Mouse (Mus musculus) kidney, adult 8-10 months (tissue): ENCODE results near the gene Gata3.

ENCODE experiments used
- DNase-seq, 2 experiments: peaks; one replicate each; pipeline ENCODE4 v3.0.0; 2022

Gata3 gene

GRCm38 (mm10) chr2:9885217-9885770 is 4.5 kb downstream of the Gata3 start:
- no peak for DNase-seq

- DNase-seq: no peak
Measured at GRCm38 (mm10) chr2:9884533-9885216, 5.2 kb downstream of the Gata3 start.

- no peak for DNase-seq
Measured at GRCm38 (mm10) chr2:9883803-9884532, 5.9 kb downstream of the Gata3 start.

DNA sequence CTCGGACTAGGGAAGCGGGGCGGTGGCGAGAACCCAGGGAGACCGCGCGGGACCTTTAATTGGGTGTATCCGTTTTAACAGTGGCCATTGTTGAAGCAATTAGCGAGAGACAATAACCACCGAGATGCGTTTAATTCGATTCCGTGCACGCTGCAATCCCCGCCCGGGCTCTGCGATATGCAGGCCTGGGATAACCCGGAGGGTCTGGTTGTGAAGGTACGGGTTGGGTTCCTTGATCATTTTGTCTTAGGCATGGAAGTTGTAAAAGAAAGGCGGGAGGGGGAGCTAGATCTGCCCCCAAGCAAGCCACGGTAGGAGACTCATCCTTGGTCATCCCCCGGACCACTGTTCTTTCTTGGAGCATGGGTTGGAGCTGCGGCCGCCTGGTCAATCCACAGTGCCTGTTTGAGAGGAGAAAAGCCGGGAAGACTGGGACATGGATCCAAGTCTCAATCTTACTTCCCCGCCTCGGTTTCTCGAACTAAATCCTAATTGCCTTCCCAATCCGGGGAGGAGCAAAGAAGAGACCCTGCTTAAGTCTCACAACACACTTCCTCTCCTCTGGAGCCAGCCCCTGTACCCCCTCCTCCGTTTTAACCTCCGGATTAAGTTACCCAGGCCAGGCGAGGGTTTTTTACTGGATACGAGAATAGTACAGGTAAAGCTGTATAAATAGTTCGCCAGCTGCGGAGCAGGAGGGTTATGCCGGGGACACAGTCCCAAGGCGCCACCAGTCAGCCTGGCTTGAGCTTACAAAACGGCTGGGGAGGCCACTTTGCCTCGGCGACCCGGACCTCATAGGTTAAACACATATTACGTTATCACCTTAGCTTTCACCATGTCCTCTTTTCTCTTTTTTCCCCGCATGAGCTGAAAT is 6.7 kb downstream of the Gata3 start:
- DNase-seq: no peak

DNA sequence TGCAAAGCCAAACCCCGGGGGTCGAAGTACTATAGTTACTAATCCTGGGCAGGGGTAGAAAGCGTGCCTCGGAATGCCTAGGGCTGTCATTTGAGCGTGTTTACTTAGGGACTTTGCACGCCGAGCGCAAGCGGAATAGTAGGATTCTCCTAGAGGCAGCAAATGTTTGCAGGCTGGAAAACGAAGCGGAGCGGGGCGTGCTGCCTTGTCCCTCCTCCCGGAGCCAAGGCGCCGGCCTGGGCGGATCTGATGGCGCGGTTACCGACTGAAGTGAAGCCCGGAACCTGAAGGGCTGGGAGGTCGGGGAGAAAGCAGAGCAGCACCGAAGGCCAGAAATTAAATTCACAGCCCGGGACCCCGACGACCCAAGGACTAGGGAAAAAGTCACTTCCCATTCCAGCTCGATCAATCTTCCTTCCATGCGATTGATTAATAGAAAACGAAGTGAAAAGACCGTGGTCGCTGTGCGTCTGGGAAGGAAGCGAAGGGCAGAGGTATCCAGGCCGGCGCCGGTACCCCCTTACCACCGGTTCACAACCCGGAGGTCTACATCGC is 7.4 kb downstream of the Gata3 start:
- DNase-seq: no peak

- DNase-seq: no peak
Measured at GRCm38 (mm10) chr2:9881611-9882023, 8.2 kb downstream of the Gata3 start.

DNA sequence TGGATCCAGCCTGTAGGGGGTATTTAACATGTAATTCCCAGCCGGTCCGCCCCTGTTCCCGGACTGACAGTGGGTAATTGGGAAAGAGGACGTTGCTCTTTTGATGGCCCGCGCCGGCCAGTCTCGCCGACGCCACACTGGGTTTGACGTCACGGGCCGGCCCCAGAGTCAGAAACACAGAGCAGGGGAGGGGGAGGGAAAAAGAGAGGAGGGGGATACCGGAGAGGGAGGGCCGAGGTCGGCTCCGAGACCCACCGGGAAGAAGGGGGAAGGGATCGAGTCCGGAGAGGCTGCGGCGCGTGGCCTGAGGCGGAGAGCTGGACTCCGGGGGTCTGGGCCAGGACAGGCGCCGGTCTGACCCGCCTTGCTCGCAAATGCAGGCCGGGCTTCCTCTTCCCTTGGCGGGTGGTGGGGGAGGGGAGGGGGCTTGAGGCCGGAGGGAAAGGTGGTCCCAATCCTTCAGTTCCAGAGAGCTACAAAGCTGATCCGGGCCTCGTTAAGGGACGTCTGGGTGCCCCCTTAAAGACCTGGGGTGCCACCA is 8.7 kb downstream of the Gata3 start, which contains the start of gene 4930412O13Rik:
Gene 4930412O13Rik, plus strand, starts transcription at position 202 of the 541 bp plus-strand sequence.
- no peak for DNase-seq

DNA sequence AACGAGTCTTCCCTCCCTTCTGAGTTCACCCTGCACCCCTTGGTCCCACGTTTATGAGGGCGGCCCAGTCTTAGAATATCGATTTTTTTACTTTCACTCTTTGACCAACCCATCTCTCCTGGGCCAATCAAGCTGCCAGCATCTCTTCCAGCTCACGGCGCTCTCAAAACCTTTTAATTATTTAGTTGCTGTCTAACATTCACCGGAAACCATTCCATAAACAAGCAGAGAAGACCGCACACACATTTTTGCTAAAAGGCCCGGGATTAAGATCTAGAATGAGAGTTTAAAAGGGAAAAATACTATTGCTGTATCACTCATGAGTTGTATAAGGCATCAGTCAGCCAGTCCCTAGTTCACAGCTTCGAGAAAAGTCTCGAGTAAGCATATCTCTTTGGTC is 9.6 kb downstream of the Gata3 start:
- no peak for DNase-seq

DNA sequence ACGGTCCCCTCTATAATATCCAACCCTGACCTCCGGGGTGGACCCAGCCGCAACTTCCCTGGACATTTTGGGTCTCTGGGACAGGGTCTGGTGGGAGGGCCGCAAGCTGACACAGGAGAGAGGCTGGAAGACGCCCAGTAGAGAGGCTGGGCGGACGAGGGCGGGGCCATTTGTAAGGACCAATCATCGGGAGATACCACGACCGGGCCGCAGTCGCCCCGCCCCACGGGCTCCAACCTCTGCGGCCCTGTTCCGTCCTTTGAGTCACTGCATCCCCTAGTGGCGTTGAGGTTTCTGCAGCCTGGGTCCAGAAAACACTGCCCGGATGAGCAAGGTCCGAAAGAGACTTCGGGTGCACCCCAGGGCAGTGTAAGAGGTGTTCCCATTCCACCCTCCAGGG is 10.3 kb downstream of the Gata3 start:
- DNase-seq: peak; percentile 87 to 88

GRCm38 (mm10) chr2:9879092-9879491 is 10.7 kb downstream of the Gata3 start:
- DNase-seq: no peak

DNA sequence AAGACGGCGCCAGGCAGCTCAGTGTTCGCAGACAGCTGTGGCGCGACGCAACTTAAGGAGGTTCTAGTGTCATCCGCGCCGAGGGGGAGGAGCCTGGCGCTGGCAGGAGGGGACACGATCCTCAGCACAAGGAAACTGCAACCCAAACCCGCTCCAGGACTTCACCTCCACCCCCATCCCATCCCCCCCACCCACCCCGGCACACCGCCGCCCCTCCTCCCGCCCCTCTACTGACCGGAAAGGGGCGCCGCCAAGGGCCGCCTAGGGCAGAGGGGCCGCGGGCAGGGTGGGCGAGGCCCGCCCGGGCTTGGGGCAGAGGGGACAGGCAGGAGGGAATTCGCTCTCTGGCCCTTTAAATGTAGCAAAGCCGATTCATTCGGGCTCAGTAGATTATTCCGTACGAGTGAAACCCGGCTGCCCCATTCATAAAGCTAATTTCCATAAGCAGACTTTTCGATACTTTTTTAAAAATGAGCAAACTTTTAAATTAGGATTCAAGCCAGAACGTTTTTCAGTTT is 11.2 kb downstream of the Gata3 start:
- DNase-seq: peak in 1 of 2 experiments; percentile 44

GRCm38 (mm10) chr2:9877966-9878563 is 11.8 kb downstream of the Gata3 start:
- DNase-seq: no peak

GRCm38 (mm10) chr2:9877326-9877690 is 12.5 kb downstream of the Gata3 start:
- no peak for DNase-seq

GRCm38 (mm10) chr2:9876621-9877325 is 13.1 kb downstream of the Gata3 start:
- no peak for DNase-seq

DNA sequence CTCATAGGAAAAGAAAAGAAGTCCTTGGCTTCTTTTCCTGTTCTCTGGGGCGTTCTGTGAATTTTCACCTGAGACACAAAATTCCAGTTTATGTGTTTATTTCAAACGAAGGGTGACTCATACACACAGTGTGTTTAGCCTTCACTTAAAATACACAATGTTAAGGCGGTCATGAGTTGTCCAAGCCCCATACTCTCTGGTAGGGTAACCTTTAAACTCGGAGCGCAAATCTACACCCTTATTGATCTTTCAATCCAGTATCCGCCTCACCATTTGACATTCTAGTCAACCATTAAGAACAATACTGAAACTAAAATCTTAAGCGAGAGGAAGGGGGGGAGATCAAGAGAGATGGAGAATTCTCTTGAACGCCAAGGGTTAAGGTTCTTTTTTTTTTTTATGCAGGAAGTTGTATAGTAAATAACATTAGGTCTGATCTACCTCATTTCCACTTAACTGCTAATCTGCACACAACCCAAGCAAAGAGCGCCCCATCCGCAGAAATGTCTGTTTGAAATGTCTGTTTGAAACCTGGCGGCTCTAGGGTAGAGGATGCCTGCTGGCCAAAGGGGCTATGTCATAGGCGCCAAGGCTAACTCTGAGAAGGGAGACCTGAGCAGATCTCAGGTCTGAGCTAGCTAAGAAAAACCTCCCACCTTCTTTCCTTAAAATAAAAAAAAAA is 14.0 kb downstream of the Gata3 start:
- no peak for DNase-seq

- no peak for DNase-seq
Measured at GRCm38 (mm10) chr2:9875220-9875619, 14.6 kb downstream of the Gata3 start.

DNA sequence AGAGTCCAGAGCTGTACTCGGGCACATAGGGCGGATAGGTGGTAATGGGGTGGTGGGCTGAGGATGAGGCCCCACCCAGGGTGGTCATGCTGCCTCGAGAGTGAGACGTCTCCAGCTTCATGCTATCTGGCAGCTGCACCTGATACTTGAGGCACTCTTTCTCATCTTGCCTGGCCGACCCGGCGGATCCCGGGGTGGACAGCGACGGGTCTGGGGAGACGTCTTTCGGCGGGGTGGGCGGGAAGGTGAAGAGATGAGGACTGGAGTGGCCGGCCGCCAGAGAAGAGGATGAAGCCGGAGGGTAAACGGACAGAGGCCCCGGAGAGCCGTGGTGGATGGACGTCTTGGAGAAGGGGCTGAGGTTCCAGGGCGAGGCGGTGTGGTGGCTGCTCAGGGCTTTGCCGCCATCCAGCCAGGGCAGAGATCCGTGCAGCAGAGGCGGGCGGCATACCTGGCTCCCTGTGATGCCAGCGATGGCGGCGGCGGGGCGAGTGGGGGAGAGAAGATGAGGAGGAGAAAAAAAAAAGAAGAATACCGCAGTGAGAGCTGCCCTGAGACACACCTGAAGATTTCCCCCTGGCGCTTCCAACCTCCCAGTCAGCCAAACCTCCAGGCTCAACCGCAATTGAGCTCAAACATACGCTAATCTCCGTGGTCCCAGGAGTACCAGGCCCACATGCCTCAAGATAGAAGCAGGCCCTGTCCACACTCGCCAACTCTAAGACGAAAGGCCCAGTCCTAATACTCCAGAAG is 15.2 kb downstream of the Gata3 start:
- no peak for DNase-seq

GRCm38 (mm10) chr2:9873757-9874156 is 16.1 kb downstream of the Gata3 start:
- no peak for DNase-seq

- no peak for DNase-seq
Measured at GRCm38 (mm10) chr2:9872682-9873081, 17.2 kb downstream of the Gata3 start.

- no peak for DNase-seq
Measured at GRCm38 (mm10) chr2:9871798-9872197, 18.0 kb downstream of the Gata3 start.
